Mouse (Mus musculus) T-cell, adult 2 months (primary cell): ENCODE measurements around the gene Ppef1.
A peak's percentile ranks its signal among the peaks of the same experiment; 100 is the strongest.
"Not testable (repeated sequence)": the region's sequence is repeated elsewhere in the genome, so short reads cannot be mapped to it uniquely, and the experiment has no call there.

Experiments used
- DNase-seq: peaks from one replicate; pipeline ENCODE4 v3.0.0; 2022; ENCODE audit warnings: low spot score

Ppef1 gene

GRCm38 (mm10) chrX:160735650-160736049 lies at the start of gene Ppef1:
Ppef1 (minus strand) TSS chrX:160735765.
- DNase-seq, result no peak

GRCm38 (mm10) chrX:160782276-160782675 lies 46.7 kb upstream of the Ppef1 start:
- no peak for DNase-seq

GRCm38 (mm10) chrX:160773033-160773432 lies 37.5 kb upstream of the Ppef1 start:
- no peak for DNase-seq

GRCm38 (mm10) chrX:160769622-160770021 lies 34.1 kb upstream of the Ppef1 start:
- DNase-seq, result not testable (repeated sequence)

- DNase-seq, result no peak
Observed at GRCm38 (mm10) chrX:160767713-160768112, 32.1 kb upstream of the Ppef1 start, which contains the start of gene Rs1. Rs1 (plus strand) TSS chrX:160768013.

- no peak for DNase-seq
Observed at GRCm38 (mm10) chrX:160766233-160766616, 30.7 kb upstream of the Ppef1 start.

GRCm38 (mm10) chrX:160765389-160766232 lies 30.0 kb upstream of the Ppef1 start:
- DNase-seq, result peak; percentile 88

GRCm38 (mm10) chrX:160750808-160751207 lies 15.2 kb upstream of the Ppef1 start:
- no peak for DNase-seq

GRCm38 (mm10) chrX:160748653-160749052 lies 13.1 kb upstream of the Ppef1 start:
- DNase-seq, result no peak

GRCm38 (mm10) chrX:160745399-160745798 lies 9.8 kb upstream of the Ppef1 start:
- no peak for DNase-seq

GRCm38 (mm10) chrX:160699171-160699570 lies 36.4 kb downstream of the Ppef1 start:
- DNase-seq, result no peak

GRCm38 (mm10) chrX:160691559-160691958 lies 44.0 kb downstream of the Ppef1 start:
- no peak for DNase-seq

GRCm38 (mm10) chrX:160690094-160690493 lies 45.5 kb downstream of the Ppef1 start:
- DNase-seq, result no peak

- no peak for DNase-seq
Observed at GRCm38 (mm10) chrX:160669992-160670391, 65.6 kb downstream of the Ppef1 start.

- no peak for DNase-seq
Observed at GRCm38 (mm10) chrX:160610882-160611644, 124.5 kb downstream of the Ppef1 start.

GRCm38 (mm10) chrX:160610482-160610881 lies 125.1 kb downstream of the Ppef1 start:
- no peak for DNase-seq

- DNase-seq, result peak; percentile 6
Observed at GRCm38 (mm10) chrX:160609849-160610248, 125.7 kb downstream of the Ppef1 start.

GRCm38 (mm10) chrX:160603981-160604541 lies 131.5 kb downstream of the Ppef1 start:
- DNase-seq, result no peak

GRCm38 (mm10) chrX:160603316-160603715 lies 132.2 kb downstream of the Ppef1 start:
- DNase-seq, result no peak

- no peak for DNase-seq
Observed at GRCm38 (mm10) chrX:160602770-160603169, 132.8 kb downstream of the Ppef1 start.

- no peak for DNase-seq
Observed at GRCm38 (mm10) chrX:160601053-160601452, 134.5 kb downstream of the Ppef1 start.

- DNase-seq, result no peak
Observed at GRCm38 (mm10) chrX:160598562-160599458, 136.8 kb downstream of the Ppef1 start.
